Mouse (Mus musculus) bone marrow macrophage, adult 2 months (primary cell): ENCODE data around the gene Gpx4.

Experiments
- CTCF ChIP-seq: IDR thresholded peaks from 2 replicates; pipeline ENCODE4 v1.5.1; 2012; ENCODE audit warnings: low read depth, mild to moderate bottlenecking, low read length, moderate library complexity
- POLR2A ChIP-seq: IDR thresholded peaks from 2 replicates; pipeline ENCODE4 v1.6.1; 2012; ENCODE audit warnings: mild to moderate bottlenecking, low read depth, low read length, borderline replicate concordance

- TF ChIP-seq POLR2A = no peak
- TF ChIP-seq CTCF = no peak
These were observed 21.1 kb upstream of the Gpx4 start for GRCm38 (mm10) chr10:80025889-80026288.
